Mouse (Mus musculus) heart, adult 9 months (tissue): ENCODE data around the gene Plaa.

Experiments
- DNase-seq, 2 experiments: peaks; one replicate each; pipeline ENCODE4 v3.0.0; 2022; ENCODE audit warnings: low spot score in 2 of 2

Gene Plaa

DNA sequence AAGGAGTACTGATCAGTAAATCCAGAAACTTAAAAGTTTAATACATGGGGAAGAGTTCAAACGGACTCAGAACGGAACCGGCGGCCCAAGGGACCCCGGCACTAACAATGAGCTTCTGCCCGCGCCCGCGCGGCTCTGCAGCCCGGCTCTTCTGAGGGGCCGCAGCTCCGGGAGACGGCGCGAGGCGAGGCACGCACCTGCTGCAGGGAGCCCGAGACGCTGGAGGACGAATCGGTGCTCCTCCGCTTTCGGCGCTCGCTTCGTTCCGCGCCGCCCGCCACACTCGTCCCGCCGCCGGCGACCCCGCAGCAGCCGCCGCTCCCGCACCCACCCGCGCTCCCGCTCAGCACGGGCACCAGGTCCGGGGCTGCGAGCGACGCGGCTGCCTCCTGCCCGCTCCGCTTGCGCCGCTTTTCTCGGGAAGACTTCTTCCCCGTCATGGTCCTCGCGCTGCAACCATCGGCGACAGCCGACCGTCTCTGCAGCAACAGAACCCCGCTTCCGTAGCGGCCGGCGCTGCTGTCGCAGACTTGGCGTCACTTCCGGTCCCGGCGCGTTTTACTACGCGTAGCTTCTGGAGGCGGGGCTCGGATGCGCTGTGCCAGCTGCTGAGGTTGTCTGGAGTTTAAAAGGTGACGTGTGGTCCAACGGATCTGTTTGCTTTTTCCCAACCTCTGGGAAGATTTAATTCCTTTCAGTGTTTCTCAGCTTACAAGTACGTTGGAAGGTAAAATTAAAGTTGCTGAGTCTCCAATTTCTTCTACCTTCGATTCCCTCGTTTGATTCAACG, 46.6 kb downstream of the Plaa start, which contains the start of the genes Gm10306 and Caap1:
Gene Gm10306 (plus strand): TSS at position 282 of the 790 bp plus-strand sequence.
Gene Caap1 (minus strand): TSS at position 532 of the 790 bp plus-strand sequence.
- peak; percentile 81 to 87 for DNase-seq

- DNase-seq = no peak
Measured at GRCm38 (mm10) chr4:94554955-94555494, 48.0 kb downstream of the Plaa start.

- DNase-seq = no peak
Measured at GRCm38 (mm10) chr4:94544321-94544720, 58.7 kb downstream of the Plaa start.

GRCm38 (mm10) chr4:94543041-94543440, 60.0 kb downstream of the Plaa start:
- DNase-seq = no peak

DNA sequence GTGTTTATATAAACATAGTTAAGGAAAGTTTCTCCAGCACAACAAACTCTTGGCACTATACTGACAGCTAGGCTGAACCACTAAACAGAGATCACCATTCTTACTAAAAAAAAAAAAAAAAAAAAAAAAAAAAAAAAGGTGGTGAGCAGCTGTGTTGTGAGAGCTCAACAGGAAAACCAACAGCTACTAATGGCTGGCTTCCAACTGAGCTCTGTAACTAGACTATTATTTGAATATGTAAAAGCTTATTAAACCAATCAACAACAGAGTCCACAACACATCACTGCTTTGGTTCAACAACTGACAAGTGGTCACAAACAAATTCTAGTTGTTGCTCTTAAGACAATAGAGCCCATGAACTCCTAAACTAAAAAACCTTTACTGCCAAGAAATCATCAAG, 69.8 kb downstream of the Plaa start:
- no peak for DNase-seq

DNA sequence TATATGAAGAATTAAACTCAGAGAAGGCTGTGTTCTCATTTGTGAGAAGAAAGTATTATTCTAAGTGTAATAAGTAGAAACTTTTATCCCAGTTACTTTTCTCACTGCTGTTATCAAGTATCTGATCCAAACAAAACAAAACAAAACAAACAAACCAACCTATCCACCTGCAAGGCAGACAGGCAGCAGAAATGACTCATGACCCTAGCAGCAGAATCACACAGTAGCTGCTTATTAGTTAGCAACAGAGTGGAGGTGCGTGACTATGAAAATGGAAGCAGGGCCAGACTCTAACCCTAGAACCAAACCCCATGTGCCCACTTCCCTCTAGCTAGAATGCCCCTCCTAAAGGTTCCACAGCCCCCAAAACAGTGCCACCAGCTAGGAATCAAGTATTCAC, 73.6 kb downstream of the Plaa start:
- DNase-seq = no peak

- DNase-seq = no peak
Measured at GRCm38 (mm10) chr4:94523321-94523720, 79.7 kb downstream of the Plaa start.

- no peak for DNase-seq
Measured at GRCm38 (mm10) chr4:94517631-94518030, 85.4 kb downstream of the Plaa start.
